Mouse (Mus musculus) hindbrain, embryonic 14.5 days (tissue): ENCODE data around the gene Vps13c. TPM values are rescaled to one million over a fixed set of nuclear protein-coding genes. Genes with fewer than 3 reads are reported as not detected.

ENCODE experiments used
- ATAC-seq: fragments of 200-750 bp; cut with Nextera tagmentation; 2 replicates; pipeline ENCODE4 v1.8.0; 2017; ENCODE audit warnings: moderate number of reproducible peaks, mild to moderate bottlenecking, moderate TSS enrichment, moderate library complexity; ENCODE audit not compliant: low FRiP score
- DNase-seq: peaks from one replicate; pipeline ENCODE4 v3.0.0-alpha.2; 2015; ENCODE audit warnings: low spot score
- H3K27ac ChIP-seq: fragments of 300-500 bp; sonication (generic); 2 replicates; pipeline ENCODE4 v1.5.1; 2014; ENCODE audit warnings: mild to moderate bottlenecking, moderate library complexity
- H3K27me3 ChIP-seq: fragments of 300-500 bp; sonication (generic); 2 replicates; pipeline ENCODE4 v1.6.1; 2014; ENCODE audit warnings: mild to moderate bottlenecking, low read length, mixed read lengths; ENCODE audit not compliant: control insufficient read depth, insufficient read depth
- H3K36me3 ChIP-seq: fragments of 300-500 bp; sonication (generic); replicated peaks from 2 replicates; pipeline ENCODE4 v1.6.1; 2014; ENCODE audit not compliant: control insufficient read depth, insufficient read depth
- H3K4me1 ChIP-seq: fragments of 300-500 bp; sonication (generic); replicated peaks from 2 replicates; pipeline ENCODE4 v1.6.1; 2014; ENCODE audit warnings: antibody characterized with exemption, low read length, mixed read lengths; ENCODE audit not compliant: control insufficient read depth, insufficient read depth
- H3K4me2 ChIP-seq: fragments of 300-500 bp; sonication (generic); replicated peaks from 2 replicates; pipeline ENCODE4 v1.6.1; 2014; ENCODE audit warnings: mild to moderate bottlenecking, moderate library complexity
- H3K4me3 ChIP-seq: fragments of 300-500 bp; sonication (generic); replicated peaks from 2 replicates; pipeline ENCODE4 v1.5.1; 2014; ENCODE audit warnings: mild to moderate bottlenecking, low read length
- H3K9ac ChIP-seq: fragments of 300-500 bp; sonication (generic); 2 replicates; pipeline ENCODE4 v1.6.1; 2014
- H3K9me3 ChIP-seq: fragments of 300-500 bp; sonication (generic); 2 replicates; pipeline ENCODE4 v1.6.1; 2016; ENCODE audit warnings: low read length; ENCODE audit not compliant: control insufficient read depth
- WGBS: fragments of 180-500 bp; shearing (Covaris S2); extraction: QIAGEN DNeasy Blood & Tissue Kit; methylation state at CpG from one replicate; pipeline ENCODE4 v1.1.7; 2014; 5-methylcytosine and 5-hydroxymethylcytosine counted together
- polyA plus RNA-seq: library from polyadenylated mRNA; unstranded; fragments of >200 nt; fragmentation: Nextera tagmentation; extraction: Ambion mirVana; gene quantifications from 2 replicates; pipeline ENCODE4 v1.2.1, GENCODE M21; 2014

The Vps13c gene
- polyA plus RNA-seq, 1 experiment from 2014 or later: 15.0 TPM

DNA sequence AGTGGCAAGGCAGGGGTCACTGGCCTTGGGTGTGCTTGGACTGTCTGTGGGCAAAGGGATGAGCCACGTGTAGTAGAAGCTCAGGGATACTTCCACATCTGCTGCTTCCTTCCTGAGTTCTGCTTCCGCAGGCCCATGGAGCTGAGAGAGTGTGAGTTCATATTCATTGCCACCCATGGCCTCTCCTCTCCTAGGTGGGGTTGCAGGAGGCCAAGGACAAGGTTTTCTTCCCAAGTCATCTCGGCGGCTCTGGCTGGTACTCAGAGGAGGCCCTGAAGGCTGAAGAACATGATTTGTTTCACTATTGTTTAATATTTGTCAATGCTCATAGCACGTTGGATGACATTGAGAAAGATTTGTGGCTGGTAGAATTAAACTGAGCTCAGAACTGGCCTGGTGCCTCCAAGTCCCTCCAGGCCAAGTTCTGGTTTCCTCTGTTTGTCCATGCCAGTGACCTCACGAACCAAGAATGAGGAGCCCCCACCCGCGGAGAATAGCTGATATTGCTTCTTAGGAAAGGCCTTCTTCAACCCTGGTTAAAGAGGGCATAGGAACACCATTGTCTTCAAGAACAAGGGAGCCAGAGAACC is 180.7 kb downstream of the Vps13c start:
- Histone ChIP-seq H3K36me3 (no peaks in the 10 kb centered on the region), H3K4me3 (no peak overlapping the region), H3K9me3 (no peaks in the 10 kb centered on the region), H3K27ac (no peak overlapping the region), H3K9ac (no peak overlapping the region), H3K4me2 (no peak overlapping the region), H3K27me3 (no peaks in the 10 kb centered on the region), H3K4me1 (no peaks in the 10 kb centered on the region)
- ATAC-seq (no peak), DNase-seq (no peak)
- 92% methylated on average over 8 of the region's 8 CpGs for WGBS

- WGBS: 85% methylated on average over 9 of the region's 9 CpGs
These were observed 182.3 kb downstream of the Vps13c start for GRCm38 (mm10) chr9:68022311-68023043.

GRCm38 (mm10) chr9:68028631-68029030 is 188.4 kb downstream of the Vps13c start:
- H3K4me2 ChIP-seq: no peak overlapping the region
- H3K27me3 ChIP-seq: no peaks in the 10 kb centered on the region
- no peak overlapping the region for H3K27ac ChIP-seq
- H3K36me3 ChIP-seq: no peaks in the 10 kb centered on the region
- H3K4me3 ChIP-seq: no peak overlapping the region
- no peaks in the 10 kb centered on the region for H3K4me1 ChIP-seq
- no peak overlapping the region for H3K9ac ChIP-seq
- no peak for DNase-seq
- no peak for ATAC-seq
- no peaks in the 10 kb centered on the region for H3K9me3 ChIP-seq
- 79% methylated on average over 4 of the region's 4 CpGs for WGBS

More at GRCm38 (mm10) chr9:68022311-68023043, 182.3 kb downstream of the Vps13c start:
- no peaks in the 10 kb centered on the region for H3K9me3 ChIP-seq
- no peak overlapping the region for H3K27ac ChIP-seq
- H3K4me2 ChIP-seq: no peak overlapping the region
- no peaks in the 10 kb centered on the region for H3K27me3 ChIP-seq
- no peak overlapping the region for H3K4me3 ChIP-seq
- ATAC-seq (no peak), DNase-seq (no peak)
- no peaks in the 10 kb centered on the region for H3K4me1 ChIP-seq
- H3K36me3 ChIP-seq: no peaks in the 10 kb centered on the region
- no peak overlapping the region for H3K9ac ChIP-seq

DNA sequence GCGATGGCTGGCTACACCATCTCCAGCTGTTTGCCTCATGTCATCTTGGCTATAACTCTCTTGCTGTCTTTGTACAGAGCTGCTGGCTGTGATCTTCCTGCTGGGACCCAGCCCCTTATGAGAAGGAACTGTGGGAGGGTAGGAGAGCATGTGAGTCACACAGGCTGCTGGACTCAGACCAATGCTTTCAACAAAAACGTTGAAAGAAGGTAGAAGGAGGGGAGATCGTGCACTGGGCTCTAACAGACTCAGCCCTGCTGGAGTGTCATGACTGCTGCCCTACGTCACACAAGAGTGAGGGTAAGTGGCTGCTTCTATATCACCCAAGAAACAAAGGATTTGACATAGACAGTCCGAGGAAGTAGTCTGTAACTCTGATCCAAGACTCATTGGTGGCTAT is 193.6 kb downstream of the Vps13c start:
- no peaks in the 10 kb centered on the region for H3K27me3 ChIP-seq
- H3K4me1 ChIP-seq: no peaks in the 10 kb centered on the region
- no peaks in the 10 kb centered on the region for H3K36me3 ChIP-seq
- no peaks in the 10 kb centered on the region for H3K9me3 ChIP-seq
- WGBS: 72% methylated on average over 5 of the region's 5 CpGs
- H3K4me3 ChIP-seq: no peak overlapping the region
- H3K27ac ChIP-seq: no peak overlapping the region
- no peak for ATAC-seq
- DNase-seq: no peak
- no peak overlapping the region for H3K9ac ChIP-seq
- no peak overlapping the region for H3K4me2 ChIP-seq

Other genes with a start within 250 kb of the Vps13c start
- 0.80 and 2.1 TPM in 2 replicates for gene C2cd4b, start 81.0 kb upstream of the Vps13c start, polyA plus RNA-seq
- gene C2cd4a, start 8.1 kb upstream of the Vps13c start, polyA plus RNA-seq: 0.41 and 0.64 TPM in 2 replicates